Mouse (Mus musculus) midbrain, postnatal 0 days (tissue): ENCODE data around the gene Fbll1. TPM values are rescaled to one million over a fixed set of nuclear protein-coding genes. Genes with fewer than 3 reads are reported as not detected.

Source experiments
- ATAC-seq: fragments of 200-750 bp; cut with Nextera tagmentation; 2 replicates; pipeline ENCODE4 v1.8.0; 2017; ENCODE audit warnings: moderate number of reproducible peaks, mild to moderate bottlenecking, moderate TSS enrichment, moderate library complexity; ENCODE audit not compliant: low FRiP score
- DNase-seq: peaks from one replicate; pipeline ENCODE4 v3.0.0-alpha.2; 2015; ENCODE audit warnings: low spot score
- H3K27ac ChIP-seq: fragments of 300-500 bp; sonication (generic); 2 replicates; pipeline ENCODE4 v1.5.1; 2014; ENCODE audit warnings: low read depth, mild to moderate bottlenecking, low read length, mixed read lengths
- H3K27me3 ChIP-seq: fragments of 300-500 bp; sonication (generic); 2 replicates; pipeline ENCODE4 v1.6.1; 2014; ENCODE audit warnings: low read length, control low read depth, mixed read lengths; ENCODE audit not compliant: insufficient read depth
- H3K36me3 ChIP-seq: fragments of 300-500 bp; sonication (generic); 2 replicates; pipeline ENCODE4 v1.6.1; 2014; ENCODE audit warnings: low read length, control low read depth, mixed read lengths; ENCODE audit not compliant: insufficient read depth
- H3K4me1 ChIP-seq: fragments of 300-500 bp; sonication (generic); 2 replicates; pipeline ENCODE4 v1.6.1; 2014; ENCODE audit warnings: mild to moderate bottlenecking, control low read depth, antibody characterized with exemption, low read length, mixed read lengths; ENCODE audit not compliant: insufficient read depth
- H3K4me2 ChIP-seq: fragments of 300-500 bp; sonication (generic); 2 replicates; pipeline ENCODE4 v1.6.1; 2014; ENCODE audit warnings: low read depth, mild to moderate bottlenecking, low read length, mixed read lengths; ENCODE audit not compliant: poor library complexity, severe bottlenecking
- H3K4me3 ChIP-seq: fragments of 300-500 bp; sonication (generic); 2 replicates; pipeline ENCODE4 v1.5.1; 2014; ENCODE audit warnings: low read depth, mild to moderate bottlenecking, low read length, moderate library complexity
- H3K9ac ChIP-seq: fragments of 300-500 bp; sonication (generic); replicated peaks from 2 replicates; pipeline ENCODE4 v1.6.1; 2014; ENCODE audit warnings: mild to moderate bottlenecking, low read length, moderate library complexity, mixed read lengths; ENCODE audit not compliant: poor library complexity, severe bottlenecking
- H3K9me3 ChIP-seq: fragments of 300-500 bp; sonication (generic); 2 replicates; pipeline ENCODE4 v1.6.1; 2016; ENCODE audit warnings: low read length, control low read depth
- CTCF ChIP-seq: IDR thresholded peaks from 2 replicates; pipeline ENCODE4 v1.5.1; 2016; ENCODE audit warnings: antibody characterized with exemption, mild to moderate bottlenecking
- WGBS: fragments of 180-500 bp; shearing (Covaris S2); extraction: QIAGEN DNeasy Blood & Tissue Kit; methylation state at CpG from one replicate; pipeline ENCODE4 v1.1.7; 2014; 5-methylcytosine and 5-hydroxymethylcytosine counted together
- polyA plus RNA-seq: library from polyadenylated mRNA; unstranded; fragments of >200 nt; fragmentation: Nextera tagmentation; extraction: Ambion mirVana; gene quantifications from 2 replicates; pipeline ENCODE4 v1.2.1, GENCODE M21; 2015
- total RNA-seq: library from RNA; depleted of rRNA; stranded (reverse); fragments of >200 nt; gene quantifications from 2 replicates; pipeline ENCODE4 v1.2.3, GENCODE M21; 2014

The Fbll1 gene
- total and polyA plus RNA-seq, 2 experiments from 2014 or later, result 34.6 to 75.5 TPM

DNA sequence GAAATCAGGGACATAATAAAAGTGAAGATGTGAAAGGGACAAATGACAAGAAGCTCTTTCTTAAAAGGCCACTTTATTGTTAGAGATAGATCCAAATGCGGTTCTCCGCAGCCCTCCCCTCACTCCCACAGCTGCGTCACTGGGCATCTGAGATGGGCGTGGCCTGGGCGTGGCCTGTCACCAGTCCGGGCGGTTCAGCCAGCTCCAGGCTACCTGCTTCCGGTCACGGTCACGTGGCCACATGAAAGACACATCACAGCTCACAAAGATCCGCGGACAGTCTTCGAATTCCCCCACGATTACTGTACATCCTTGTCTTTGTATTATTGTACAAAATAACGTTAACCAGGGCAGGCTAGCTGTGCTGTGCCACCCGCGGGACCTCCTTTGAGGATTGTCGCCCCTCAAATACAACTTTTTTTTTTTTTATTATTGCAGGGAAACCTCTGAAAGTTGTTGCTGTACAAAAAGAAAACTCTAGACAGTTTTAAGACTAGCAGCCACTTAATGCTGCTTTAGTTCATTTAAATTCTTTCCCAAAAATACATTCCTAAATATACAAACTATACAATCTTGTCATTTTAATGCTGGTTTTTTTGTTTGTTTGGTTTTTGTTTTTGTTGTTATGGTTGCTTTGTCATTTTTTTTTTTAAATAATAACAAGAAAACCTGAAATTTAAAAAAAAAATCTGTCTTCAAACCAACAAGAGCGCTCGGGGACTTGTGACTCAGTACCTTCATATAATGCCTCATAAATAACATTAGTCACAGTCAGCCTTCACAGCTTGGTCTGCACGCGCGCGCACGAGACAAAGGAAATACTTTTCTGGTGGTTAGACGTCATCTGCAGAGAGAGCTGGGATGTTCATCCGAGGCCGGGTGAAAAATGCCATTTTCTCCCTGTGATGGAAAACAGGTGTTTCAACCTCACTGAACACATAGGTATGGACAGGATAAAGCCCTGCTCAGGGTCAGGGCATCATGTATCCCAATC lies 40.0 kb upstream of the Fbll1 start:
- Histone ChIP-seq H3K27me3 (no peaks in the 10 kb centered on the region), H3K27ac (no peak overlapping the region), H3K9ac (no peak overlapping the region; the same call in 1 of the 2 replicates), H3K4me1 (no peaks in the 10 kb centered on the region), H3K4me2 (peak overlapping the region; percentile 42), H3K9me3 (no peaks in the 10 kb centered on the region), H3K4me3 (peak overlapping the region; percentile 18; the same call in 1 of the 2 replicates), H3K36me3 (peaks cover 8% of the 10 kb centered on the region; the same call in 1 of the 2 replicates)
- TF ChIP-seq CTCF, result no peak
- DNase-seq (peak; percentile 81), ATAC-seq (peak; percentile 57; the same call in 1 of the 2 replicates)
- WGBS, result 16% methylated on average over 28 of the region's 28 CpGs

DNA sequence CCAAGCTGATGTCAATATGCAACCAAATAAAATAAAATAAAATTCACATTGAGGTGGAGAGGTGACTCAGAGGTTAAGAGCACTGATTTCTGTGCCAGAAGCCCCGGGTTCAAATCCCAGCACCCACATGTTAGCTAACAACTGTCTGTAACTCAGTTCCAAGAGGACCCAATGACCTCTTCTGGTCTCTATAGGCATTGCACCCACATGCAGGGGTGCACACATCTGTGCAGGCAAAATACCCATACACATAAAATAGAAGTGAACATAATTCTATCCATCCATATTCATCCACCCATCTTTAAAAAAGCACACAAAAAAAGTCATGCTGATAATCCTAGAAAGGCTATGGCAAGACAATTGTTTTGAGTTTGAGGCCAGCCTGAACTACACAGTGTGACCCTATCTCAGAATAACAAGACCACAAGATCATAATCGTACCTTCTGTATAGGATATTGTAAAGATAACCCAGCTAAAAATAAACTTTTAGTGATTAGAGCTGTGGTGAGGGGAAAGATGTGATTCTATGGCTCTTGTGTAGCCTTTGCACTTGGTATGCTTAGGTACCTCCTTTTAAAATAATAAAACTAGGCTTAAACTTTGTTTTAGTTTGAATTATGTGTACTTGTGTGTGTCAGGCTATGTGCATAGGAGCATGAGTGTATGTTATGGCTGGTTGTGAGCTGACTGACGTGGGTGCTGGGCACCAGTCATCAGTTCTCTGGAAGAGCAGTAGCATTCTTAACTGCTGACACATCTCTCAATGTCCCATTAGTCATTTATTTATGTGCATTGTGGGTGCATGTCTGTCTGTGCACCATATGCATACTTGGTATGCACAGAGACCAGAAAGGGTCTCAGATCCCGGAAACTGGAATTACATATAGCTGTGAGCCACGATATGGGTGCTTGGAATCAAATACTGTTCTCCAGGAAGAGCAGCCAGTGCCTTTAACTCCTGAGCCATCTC lies 38.8 kb upstream of the Fbll1 start:
- H3K4me3 ChIP-seq, result no peak overlapping the region
- no peak overlapping the region for H3K9ac ChIP-seq
- DNase-seq, result no peak
- H3K4me1 ChIP-seq, result no peaks in the 10 kb centered on the region; the same call in 1 of the 2 replicates
- H3K27ac ChIP-seq, result no peak overlapping the region
- no peak overlapping the region for H3K4me2 ChIP-seq
- WGBS, result 91% methylated on average over 5 of the region's 5 CpGs
- no peak for ATAC-seq
- 0 out of 2 replicates have a peak, but pooled peaks have one; percentile 15 for TF ChIP-seq CTCF
- no peaks in the 10 kb centered on the region for H3K9me3 ChIP-seq
- peaks cover 5% of the 10 kb centered on the region; the same call in 1 of the 2 replicates for H3K36me3 ChIP-seq
- no peaks in the 10 kb centered on the region for H3K27me3 ChIP-seq

DNA sequence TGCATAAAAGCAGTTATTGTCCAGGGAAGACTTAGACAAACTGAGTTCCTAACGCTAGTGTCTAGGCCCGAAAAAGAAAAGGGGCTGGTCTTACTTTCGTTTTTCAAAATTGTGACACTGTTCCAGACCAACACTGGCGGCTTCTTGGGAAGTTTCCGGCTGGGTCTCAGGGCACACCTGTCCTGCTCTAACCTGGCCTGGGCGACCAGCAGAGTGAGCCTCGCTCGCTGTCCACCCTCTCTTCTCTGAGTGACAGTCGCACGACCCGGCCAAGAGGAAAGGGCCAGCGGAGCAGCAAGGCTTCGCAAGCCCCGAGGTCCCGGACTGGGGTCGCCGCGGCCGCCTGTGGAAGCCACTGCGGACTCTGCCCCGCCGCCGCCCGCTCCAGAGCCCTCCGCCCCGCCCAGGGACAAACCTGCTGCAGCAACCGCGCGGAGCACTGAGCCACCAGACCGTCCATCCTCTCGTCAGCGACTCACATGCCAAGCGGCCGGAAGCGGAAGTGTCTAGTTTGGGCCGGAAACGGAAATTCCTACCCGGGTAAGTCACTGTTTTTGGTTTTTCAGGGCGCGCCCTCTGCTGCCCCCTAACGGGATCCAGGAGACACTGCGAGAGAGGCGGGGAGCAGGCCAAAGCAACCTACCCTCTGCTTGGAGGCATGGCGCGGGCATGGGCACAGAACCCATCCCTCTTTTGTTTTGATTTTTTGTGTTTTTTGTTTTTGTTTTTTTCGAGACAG lies 35.5 kb upstream of the Fbll1 start, which contains the start of gene Rars:
Gene Rars, minus strand, starts transcription at position 485 of the 739 bp plus-strand sequence.
- WGBS, result 2% methylated on average over 46 of the region's 46 CpGs
- H3K9me3 ChIP-seq, result no peaks in the 10 kb centered on the region
- DNase-seq (peak; percentile 94), ATAC-seq (peak; percentile 90)
- no peaks in the 10 kb centered on the region; the same call in 1 of the 2 replicates for H3K4me1 ChIP-seq
- TF ChIP-seq CTCF, result peak; percentile 93
- peak within 1 kb of the TSS; percentile 78 for H3K9ac ChIP-seq
- H3K4me3 ChIP-seq, result peak within 1 kb of the TSS; percentile 90
- no peaks in the 10 kb centered on the region for H3K27me3 ChIP-seq
- peak within 1 kb of the TSS; percentile 75 for H3K4me2 ChIP-seq
- H3K36me3 ChIP-seq, result peaks cover 12% of the 10 kb centered on the region
- peak within 1 kb of the TSS; percentile 51; the same call in 1 of the 2 replicates for H3K27ac ChIP-seq

DNA sequence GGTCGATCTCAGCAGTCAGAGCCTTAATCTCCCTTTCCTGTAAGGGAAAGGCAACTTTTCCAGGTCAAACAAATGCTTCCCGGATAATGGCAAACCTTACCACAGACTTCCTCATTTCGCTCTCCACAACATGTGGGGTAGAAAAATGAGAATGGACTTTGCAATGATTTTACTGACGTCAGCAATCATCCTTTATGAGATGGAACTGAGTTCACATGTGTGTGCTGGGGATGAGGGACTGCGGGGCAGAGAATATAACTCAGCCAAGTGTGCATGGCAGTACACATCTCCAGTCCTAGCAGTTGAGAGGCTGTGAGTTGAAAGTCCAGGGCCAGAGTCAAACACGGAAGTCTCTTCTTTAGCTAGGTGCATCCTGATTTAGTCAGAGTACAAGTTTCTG lies 34.6 kb upstream of the Fbll1 start:
- no peak for DNase-seq
- Histone ChIP-seq H3K9ac (peak overlapping the region; percentile 78), H3K27ac (no peak overlapping the region), H3K4me3 (peak overlapping the region; percentile 90; the same call in 1 of the 2 replicates), H3K4me2 (peak overlapping the region; percentile 75), H3K4me1 (no peaks in the 10 kb centered on the region; the same call in 1 of the 2 replicates), H3K36me3 (peaks cover 15% of the 10 kb centered on the region), H3K27me3 (no peaks in the 10 kb centered on the region), H3K9me3 (no peaks in the 10 kb centered on the region)
- WGBS, result 91% methylated on average over 6 of the region's 6 CpGs
- ATAC-seq, result no peak
- TF ChIP-seq CTCF, result no peak

DNA sequence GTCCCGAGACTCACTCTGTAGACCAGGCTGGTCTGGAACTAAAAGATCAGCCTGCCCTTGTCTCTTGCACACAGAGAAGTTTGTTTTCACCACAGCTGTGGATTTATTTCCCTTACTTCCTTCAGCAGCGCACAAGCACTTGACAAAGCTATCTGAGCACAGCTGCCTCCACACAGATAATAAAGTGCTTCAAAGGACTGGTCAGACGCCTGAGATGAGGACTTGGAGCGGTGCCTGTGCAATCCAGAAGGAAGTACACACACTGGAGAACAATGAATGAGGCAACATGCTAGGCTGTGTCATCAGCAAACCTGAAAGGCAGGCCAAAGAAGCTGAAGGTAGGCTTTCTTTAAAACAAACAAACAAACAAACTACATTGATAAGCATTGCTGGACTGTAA lies 33.5 kb upstream of the Fbll1 start:
- no peak overlapping the region for H3K4me3 ChIP-seq
- no peaks in the 10 kb centered on the region; the same call in 1 of the 2 replicates for H3K4me1 ChIP-seq
- H3K9me3 ChIP-seq, result no peaks in the 10 kb centered on the region
- ATAC-seq (no peak), DNase-seq (no peak)
- H3K27me3 ChIP-seq, result no peaks in the 10 kb centered on the region
- no peak overlapping the region for H3K9ac ChIP-seq
- no peak overlapping the region for H3K4me2 ChIP-seq
- WGBS, result 79% methylated on average over 4 of the region's 4 CpGs
- peaks cover 17% of the 10 kb centered on the region for H3K36me3 ChIP-seq
- H3K27ac ChIP-seq, result no peak overlapping the region
- TF ChIP-seq CTCF, result no peak
